Mouse (Mus musculus): ENCODE data around the gene Zfp872.

GRCm38 (mm10) chr9:22230556-22230955 is 42.7 kb downstream of the Zfp872 start:
- TF ChIP-seq POLR2A (IDR thresholded peaks at IDR 0.05; ENCODE audit: low read depth, low read length), result no peak
- no peak for TF ChIP-seq CTCF (IDR thresholded peaks at IDR 0.05; ENCODE audit: borderline replicate concordance, insufficient read depth, low read length)
